Mouse (Mus musculus) small intestine, adult 2 months (tissue): Measurements from ENCODE around the gene Cetn4. TPM values are rescaled to one million over a fixed set of nuclear protein-coding genes. Genes with fewer than 3 reads are reported as not detected.
A peak's percentile ranks its signal among the peaks of the same experiment; 100 is the strongest.

ENCODE experiments used
- H3K27ac ChIP-seq: fragments of 200-500 bp; 2 replicates; pipeline ENCODE4 v1.5.1; 2012; ENCODE audit warnings: low read depth, low read length, control low read depth, inconsistent platforms; ENCODE audit not compliant: insufficient read depth
- H3K27me3 ChIP-seq: fragments of 200-500 bp; 2 replicates; pipeline ENCODE4 v1.6.1; 2012; ENCODE audit warnings: mild to moderate bottlenecking, moderate library complexity, low read length, inconsistent platforms; ENCODE audit not compliant: control insufficient read depth, insufficient read depth
- H3K36me3 ChIP-seq: fragments of 200-500 bp; 2 replicates; pipeline ENCODE4 v1.6.1; 2012; ENCODE audit warnings: mild to moderate bottlenecking, low read length, control low read depth, inconsistent platforms; ENCODE audit not compliant: control insufficient read depth, insufficient read depth
- H3K4me1 ChIP-seq: fragments of 200-500 bp; 2 replicates; pipeline ENCODE4 v1.6.1; 2012; ENCODE audit warnings: low read length, inconsistent platforms, mixed read lengths; ENCODE audit not compliant: control insufficient read depth, insufficient read depth, insufficient read length
- H3K4me3 ChIP-seq: fragments of 200-500 bp; 2 replicates; pipeline ENCODE4 v1.5.1; 2012; ENCODE audit warnings: low read depth, mild to moderate bottlenecking, control low read depth, inconsistent platforms, low read length, moderate library complexity
- CTCF ChIP-seq: fragments of 200-500 bp; IDR thresholded peaks from 2 replicates; pipeline ENCODE4 v1.5.1; 2012; ENCODE audit warnings: low read depth, mild to moderate bottlenecking, control low read depth, inconsistent platforms, low read length, moderate library complexity, mixed read lengths; ENCODE audit not compliant: insufficient replicate concordance, insufficient read length; ENCODE audit errors: extremely low read depth
- POLR2A ChIP-seq: fragments of 200-500 bp; IDR thresholded peaks from 2 replicates; pipeline ENCODE4 v1.6.1; 2012; ENCODE audit warnings: low read depth, mild to moderate bottlenecking, control low read depth, inconsistent platforms, low read length, moderate library complexity
- WGBS: fragments of 180-500 bp; shearing (Covaris S2); methylation state at CpG from one replicate; pipeline ENCODE4 v1.1.7; 2018; 5-methylcytosine and 5-hydroxymethylcytosine counted together
- polyA plus RNA-seq: library from polyadenylated mRNA; depleted of rRNA; stranded (reverse); fragments of >200 nt; gene quantifications from 2 replicates; pipeline ENCODE4 v1.2.3, GENCODE M21; 2012

Gene Cetn4
- polyA plus RNA-seq, 1 experiment: not detected

GRCm38 (mm10) chr3:37348221-37349165 lies 36.0 kb upstream of the Cetn4 start, which contains the start of gene Fgf2:
Fgf2 (plus strand) TSS chr3:37348346.
- Histone ChIP-seq H3K36me3 (no peaks in the 10 kb centered on the region), H3K4me1 (no peaks in the 10 kb centered on the region), H3K27me3 (peaks cover 15% of the 10 kb centered on the region), H3K27ac (peak within 1 kb of the TSS; percentile 15; the same call in 1 of the 2 replicates), H3K4me3 (peak within 1 kb of the TSS; percentile 65)
- TF ChIP-seq CTCF: no peak
- WGBS: 1% methylated on average over 75 of the region's 75 CpGs

GRCm38 (mm10) chr3:37347671-37348070 lies 35.2 kb upstream of the Cetn4 start:
- TF ChIP-seq POLR2A (no peak), CTCF (no peak)
- 42% methylated on average over 9 of the region's 9 CpGs for WGBS
- peaks cover 15% of the 10 kb centered on the region for H3K27me3 ChIP-seq
- no peaks in the 10 kb centered on the region for H3K36me3 ChIP-seq
- H3K4me3 ChIP-seq: no peak overlapping the region
- peak overlapping the region; percentile 15; the same call in 1 of the 2 replicates for H3K27ac ChIP-seq
- no peaks in the 10 kb centered on the region for H3K4me1 ChIP-seq

GRCm38 (mm10) chr3:37342811-37343210 lies 30.3 kb upstream of the Cetn4 start:
- Histone ChIP-seq H3K36me3 (no peaks in the 10 kb centered on the region), H3K27me3 (no peaks in the 10 kb centered on the region; the same call in none of the 2 replicates), H3K4me3 (no peak overlapping the region), H3K4me1 (no peaks in the 10 kb centered on the region), H3K27ac (no peak overlapping the region)
- 63% methylated on average over 5 of the region's 5 CpGs for WGBS
- TF ChIP-seq POLR2A: no peak

- WGBS: 66% methylated on average over 5 of the region's 5 CpGs
- H3K4me3 ChIP-seq: no peak overlapping the region
- H3K27ac ChIP-seq: no peak overlapping the region
These were observed 28.6 kb upstream of the Cetn4 start for GRCm38 (mm10) chr3:37341110-37341509.

GRCm38 (mm10) chr3:37334053-37334452 lies 21.5 kb upstream of the Cetn4 start:
- no peak overlapping the region for H3K27ac ChIP-seq
- WGBS: 88% methylated on average over 4 of the region's 4 CpGs
- H3K27me3 ChIP-seq: no peaks in the 10 kb centered on the region
- H3K4me1 ChIP-seq: no peaks in the 10 kb centered on the region
- TF ChIP-seq POLR2A (no peak), CTCF (no peak)
- H3K4me3 ChIP-seq: no peak overlapping the region
- no peaks in the 10 kb centered on the region for H3K36me3 ChIP-seq

More at GRCm38 (mm10) chr3:37341110-37341509, 28.6 kb upstream of the Cetn4 start:
- no peaks in the 10 kb centered on the region for H3K36me3 ChIP-seq
- H3K27me3 ChIP-seq: no peaks in the 10 kb centered on the region
- H3K4me1 ChIP-seq: no peaks in the 10 kb centered on the region
- no peak for TF ChIP-seq POLR2A
- peak; percentile 42; the same call in 1 of the 2 replicates for TF ChIP-seq CTCF

- Histone ChIP-seq H3K36me3 (no peaks in the 10 kb centered on the region), H3K4me3 (no peak overlapping the region), H3K27ac (no peak overlapping the region), H3K4me1 (no peaks in the 10 kb centered on the region), H3K27me3 (no peaks in the 10 kb centered on the region)
- TF ChIP-seq CTCF (no peak), POLR2A (no peak)
- 48% methylated on average over 6 of the region's 6 CpGs for WGBS
These were observed 19.5 kb upstream of the Cetn4 start for GRCm38 (mm10) chr3:37331999-37332449.

- no peaks in the 10 kb centered on the region for H3K36me3 ChIP-seq
- no peak overlapping the region for H3K27ac ChIP-seq
- H3K4me1 ChIP-seq: no peaks in the 10 kb centered on the region
- 88% methylated on average over 1 of the region's 1 CpGs for WGBS
- no peak overlapping the region for H3K4me3 ChIP-seq
- no peaks in the 10 kb centered on the region for H3K27me3 ChIP-seq
- TF ChIP-seq CTCF: no peak
- no peak for TF ChIP-seq POLR2A
These were observed 17.5 kb upstream of the Cetn4 start for GRCm38 (mm10) chr3:37329963-37330362.

- Histone ChIP-seq H3K4me3 (no peak overlapping the region), H3K27ac (no peak overlapping the region), H3K4me1 (no peaks in the 10 kb centered on the region), H3K36me3 (no peaks in the 10 kb centered on the region), H3K27me3 (no peaks in the 10 kb centered on the region)
- WGBS: 59% methylated on average over 2 of the region's 2 CpGs
- TF ChIP-seq CTCF: no peak
- no peak for TF ChIP-seq POLR2A
These were observed 16.0 kb upstream of the Cetn4 start for GRCm38 (mm10) chr3:37328489-37328888.
